Mouse (Mus musculus): ENCODE results near the gene Adgra1. TPM values are rescaled to one million over a fixed set of nuclear protein-coding genes. Genes with fewer than 3 reads are reported as not detected.

The Adgra1 gene
- polyA plus RNA-seq, 1 experiment: not detected

DNA sequence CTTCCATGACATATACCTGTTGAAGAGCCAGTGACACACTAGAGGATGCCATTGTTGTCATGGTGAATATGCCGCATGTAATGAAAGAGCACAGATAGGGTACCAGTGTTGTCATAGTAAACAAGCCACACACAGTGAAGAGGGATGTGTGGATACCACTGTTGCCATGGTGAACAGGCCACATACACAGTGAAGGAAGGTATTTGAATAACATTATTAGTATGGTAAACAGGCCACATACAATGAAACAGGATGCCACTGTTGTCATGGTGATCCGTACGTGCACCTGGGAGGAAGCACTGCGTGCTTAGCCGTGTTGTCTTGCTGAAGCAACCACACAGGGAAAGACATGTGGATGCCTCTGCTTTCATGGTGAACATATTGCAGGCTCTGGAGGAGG, 37.0 kb downstream of the Adgra1 start:
- Histone ChIP-seq H3K27ac (ENCODE audit: insufficient read depth, low read length) (no peak overlapping the region), H3K9ac (ENCODE audit: low read depth, poor library complexity, severe bottlenecking) (no peak overlapping the region), H3K27me3 (ENCODE audit: control insufficient read depth, insufficient read depth, low read length, poor library complexity, severe bottlenecking) (no peaks in the 10 kb centered on the region), H3K4me3 (ENCODE audit: low read depth, low read length) (no peak overlapping the region), H3K9me3 (replicated peaks; ENCODE audit: control insufficient read depth, insufficient read depth, low read length, poor library complexity, severe bottlenecking) (no peaks in the 10 kb centered on the region), H3K36me3 (ENCODE audit: control insufficient read depth, insufficient read depth, low read length, poor library complexity, severe bottlenecking) (no peaks in the 10 kb centered on the region), H3K4me1 (ENCODE audit: control insufficient read depth, insufficient read depth, low read length) (no peaks in the 10 kb centered on the region)
- TF ChIP-seq CTCF (IDR thresholded peaks at IDR 0.05; ENCODE audit: low read depth, low read length): no peak
- TF ChIP-seq POLR2A (IDR thresholded peaks at IDR 0.05; ENCODE audit: insufficient read depth, low read length): no peak
- TF ChIP-seq EP300 (IDR thresholded peaks at IDR 0.05; ENCODE audit: insufficient read depth, low read depth, low read length): no peak

DNA sequence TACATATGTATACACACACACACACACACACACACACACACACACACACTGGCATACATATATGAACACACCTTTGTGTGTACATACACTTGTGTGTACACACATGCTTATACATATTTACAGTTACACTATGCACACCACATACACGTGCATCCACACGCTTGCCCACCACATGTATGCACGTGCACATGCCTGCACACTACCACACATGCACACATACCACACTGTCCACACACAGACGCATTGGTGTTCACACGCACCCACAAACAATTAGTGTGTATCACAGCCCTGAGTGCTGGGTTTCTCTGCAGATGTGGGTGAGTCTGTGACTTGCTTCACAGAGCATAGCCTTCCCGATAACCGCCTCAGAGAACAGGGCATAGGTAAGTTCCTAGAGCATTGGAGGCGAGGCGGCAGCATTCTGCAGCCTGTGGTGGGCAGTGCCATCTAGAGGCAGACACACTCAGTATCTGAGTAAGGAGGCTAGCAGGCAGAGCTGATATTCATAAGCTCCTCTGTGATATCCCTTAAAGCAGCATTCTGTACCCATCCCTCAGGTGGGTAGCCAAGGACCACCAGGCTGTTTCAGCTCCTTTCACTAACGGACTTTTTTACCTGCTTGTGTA, 43.3 kb downstream of the Adgra1 start:
- TF ChIP-seq POLR2A (IDR thresholded peaks at IDR 0.05; ENCODE audit: insufficient read depth, low read length) (no peak), CTCF (IDR thresholded peaks at IDR 0.05; ENCODE audit: low read depth, low read length) (peak; percentile 68)
- Histone ChIP-seq H3K36me3 (ENCODE audit: control insufficient read depth, insufficient read depth, low read length, poor library complexity, severe bottlenecking) (no peaks in the 10 kb centered on the region), H3K9me3 (replicated peaks; ENCODE audit: control insufficient read depth, insufficient read depth, low read length, poor library complexity, severe bottlenecking) (no peaks in the 10 kb centered on the region), H3K27ac (ENCODE audit: insufficient read depth, low read length) (no peak overlapping the region), H3K9ac (ENCODE audit: low read depth, poor library complexity, severe bottlenecking) (no peak overlapping the region), H3K4me3 (ENCODE audit: low read depth, low read length) (no peak overlapping the region), H3K4me1 (ENCODE audit: control insufficient read depth, insufficient read depth, low read length) (no peaks in the 10 kb centered on the region), H3K27me3 (ENCODE audit: control insufficient read depth, insufficient read depth, low read length, poor library complexity, severe bottlenecking) (no peaks in the 10 kb centered on the region)

DNA sequence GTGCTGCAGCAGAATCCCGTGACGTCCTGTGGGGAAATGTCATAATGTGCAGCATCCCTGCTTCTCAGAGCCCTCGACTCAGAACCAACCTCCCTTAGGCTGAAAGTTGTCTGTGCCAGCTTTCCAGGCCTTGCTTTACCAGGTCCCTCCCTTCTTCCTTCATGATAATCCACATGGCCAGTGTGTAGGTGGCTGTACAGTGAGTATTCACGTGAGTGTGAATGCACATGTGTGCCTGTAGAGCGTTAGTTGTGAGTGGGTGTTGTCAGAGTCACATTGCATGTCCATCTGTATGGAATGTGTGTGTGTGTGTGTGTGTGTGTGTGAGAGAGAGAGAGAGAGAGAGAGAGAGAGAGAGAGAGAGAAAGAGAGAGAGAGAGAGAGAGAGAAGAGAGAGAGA, 44.1 kb downstream of the Adgra1 start:
- TF ChIP-seq EP300 (IDR thresholded peaks at IDR 0.05; ENCODE audit: insufficient read depth, low read depth, low read length) (no peak), CTCF (IDR thresholded peaks at IDR 0.05; ENCODE audit: low read depth, low read length) (no peak), POLR2A (IDR thresholded peaks at IDR 0.05; ENCODE audit: insufficient read depth, low read length) (no peak)
- Histone ChIP-seq H3K27ac (ENCODE audit: insufficient read depth, low read length) (no peak overlapping the region), H3K4me1 (ENCODE audit: control insufficient read depth, insufficient read depth, low read length) (no peaks in the 10 kb centered on the region)

DNA sequence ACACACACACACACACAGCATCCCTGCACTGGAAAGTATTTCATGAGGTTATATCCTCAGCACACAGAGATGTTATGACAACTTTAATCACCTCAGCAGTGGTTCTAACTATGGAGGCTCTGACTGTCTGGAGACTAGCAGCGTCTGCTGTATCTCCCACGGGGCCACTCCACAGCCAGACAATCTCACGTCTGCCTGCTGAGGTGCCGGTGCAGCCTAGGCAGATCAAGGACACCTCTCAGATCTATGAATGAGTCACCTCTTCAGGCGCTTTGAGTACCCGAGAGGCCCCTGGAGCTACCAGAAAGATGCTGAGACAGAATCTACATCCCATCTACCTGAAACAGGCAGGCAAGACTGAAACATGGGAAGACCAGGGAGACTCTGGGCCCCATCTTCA, 44.6 kb downstream of the Adgra1 start:
- Histone ChIP-seq H3K9ac (ENCODE audit: low read depth, poor library complexity, severe bottlenecking) (no peak overlapping the region), H3K27ac (ENCODE audit: insufficient read depth, low read length) (no peak overlapping the region), H3K36me3 (ENCODE audit: control insufficient read depth, insufficient read depth, low read length, poor library complexity, severe bottlenecking) (no peaks in the 10 kb centered on the region), H3K27me3 (ENCODE audit: control insufficient read depth, insufficient read depth, low read length, poor library complexity, severe bottlenecking) (no peaks in the 10 kb centered on the region), H3K4me3 (ENCODE audit: low read depth, low read length) (no peak overlapping the region), H3K4me1 (ENCODE audit: control insufficient read depth, insufficient read depth, low read length) (no peaks in the 10 kb centered on the region), H3K9me3 (replicated peaks; ENCODE audit: control insufficient read depth, insufficient read depth, low read length, poor library complexity, severe bottlenecking) (no peaks in the 10 kb centered on the region)
- no peak for TF ChIP-seq EP300 (IDR thresholded peaks at IDR 0.05; ENCODE audit: insufficient read depth, low read depth, low read length)
- no peak for TF ChIP-seq POLR2A (IDR thresholded peaks at IDR 0.05; ENCODE audit: insufficient read depth, low read length)
- no peak for TF ChIP-seq CTCF (IDR thresholded peaks at IDR 0.05; ENCODE audit: low read depth, low read length)

More for the DNA sequence above, 44.1 kb downstream of the Adgra1 start:
- Histone ChIP-seq H3K27me3 (ENCODE audit: control insufficient read depth, insufficient read depth, low read length, poor library complexity, severe bottlenecking) (no peaks in the 10 kb centered on the region), H3K36me3 (ENCODE audit: control insufficient read depth, insufficient read depth, low read length, poor library complexity, severe bottlenecking) (no peaks in the 10 kb centered on the region), H3K4me3 (ENCODE audit: low read depth, low read length) (no peak overlapping the region), H3K9me3 (replicated peaks; ENCODE audit: control insufficient read depth, insufficient read depth, low read length, poor library complexity, severe bottlenecking) (no peaks in the 10 kb centered on the region), H3K9ac (ENCODE audit: low read depth, poor library complexity, severe bottlenecking) (no peak overlapping the region)

DNA sequence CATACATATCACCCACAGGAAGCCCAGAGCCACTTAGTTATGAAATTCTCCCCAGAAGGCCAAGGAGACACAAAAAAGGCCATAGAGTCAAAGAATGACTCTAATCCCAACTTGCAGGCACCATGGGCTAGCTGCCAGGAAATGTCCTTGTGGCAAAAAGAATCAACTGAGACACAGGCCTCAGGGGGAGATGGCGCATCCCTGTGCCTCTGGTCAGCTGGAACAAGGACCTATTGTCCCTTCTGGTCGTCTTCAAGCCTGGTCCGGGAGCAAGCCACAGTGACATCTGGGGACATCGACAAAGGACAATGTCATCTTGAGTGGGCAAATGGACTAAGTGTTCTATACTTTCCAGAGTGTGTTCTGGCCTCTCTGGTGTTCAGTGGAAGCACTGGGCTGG, 49.6 kb downstream of the Adgra1 start:
- Histone ChIP-seq H3K4me3 (ENCODE audit: low read depth, low read length) (no peak overlapping the region), H3K9me3 (replicated peaks; ENCODE audit: control insufficient read depth, insufficient read depth, low read length, poor library complexity, severe bottlenecking) (no peaks in the 10 kb centered on the region), H3K27ac (ENCODE audit: insufficient read depth, low read length) (no peak overlapping the region), H3K36me3 (ENCODE audit: control insufficient read depth, insufficient read depth, low read length, poor library complexity, severe bottlenecking) (no peaks in the 10 kb centered on the region), H3K9ac (ENCODE audit: low read depth, poor library complexity, severe bottlenecking) (no peak overlapping the region), H3K27me3 (ENCODE audit: control insufficient read depth, insufficient read depth, low read length, poor library complexity, severe bottlenecking) (no peaks in the 10 kb centered on the region), H3K4me1 (ENCODE audit: control insufficient read depth, insufficient read depth, low read length) (no peaks in the 10 kb centered on the region)
- TF ChIP-seq EP300 (IDR thresholded peaks at IDR 0.05; ENCODE audit: insufficient read depth, low read depth, low read length): no peak
- TF ChIP-seq POLR2A (IDR thresholded peaks at IDR 0.05; ENCODE audit: insufficient read depth, low read length): no peak
- no peak for TF ChIP-seq CTCF (IDR thresholded peaks at IDR 0.05; ENCODE audit: low read depth, low read length)

DNA sequence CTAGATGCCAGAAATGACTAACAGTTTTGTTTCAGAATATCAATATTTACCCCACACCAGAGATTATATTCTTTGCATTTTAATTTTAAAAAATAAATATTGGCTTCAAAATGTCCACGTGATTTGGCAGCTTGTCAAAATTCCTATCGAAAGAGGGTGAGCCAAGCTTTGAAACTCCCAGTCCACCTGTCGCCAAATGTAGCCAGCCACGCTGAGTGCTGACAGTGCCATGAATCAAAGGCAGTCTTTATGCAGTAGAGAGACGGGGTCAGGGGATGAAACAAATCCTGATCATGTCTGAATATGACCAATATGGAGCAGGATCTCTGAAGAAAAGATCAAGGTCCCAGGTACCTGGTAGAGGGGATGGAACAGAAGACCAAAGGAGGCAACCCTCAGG, 57.8 kb downstream of the Adgra1 start:
- Histone ChIP-seq H3K27me3 (ENCODE audit: control insufficient read depth, insufficient read depth, low read length, poor library complexity, severe bottlenecking) (no peaks in the 10 kb centered on the region), H3K9me3 (replicated peaks; ENCODE audit: control insufficient read depth, insufficient read depth, low read length, poor library complexity, severe bottlenecking) (no peaks in the 10 kb centered on the region)
- no peak for TF ChIP-seq POLR2A (IDR thresholded peaks at IDR 0.05; ENCODE audit: insufficient read depth, low read length)
- TF ChIP-seq EP300 (IDR thresholded peaks at IDR 0.05; ENCODE audit: insufficient read depth, low read depth, low read length): no peak
- TF ChIP-seq CTCF (IDR thresholded peaks at IDR 0.05; ENCODE audit: low read depth, low read length): no peak

More for the DNA sequence above, 57.8 kb downstream of the Adgra1 start:
- Histone ChIP-seq H3K9ac (ENCODE audit: low read depth, poor library complexity, severe bottlenecking) (no peak overlapping the region), H3K4me1 (ENCODE audit: control insufficient read depth, insufficient read depth, low read length) (no peaks in the 10 kb centered on the region), H3K36me3 (ENCODE audit: control insufficient read depth, insufficient read depth, low read length, poor library complexity, severe bottlenecking) (no peaks in the 10 kb centered on the region), H3K4me3 (ENCODE audit: low read depth, low read length) (no peak overlapping the region), H3K27ac (ENCODE audit: insufficient read depth, low read length) (no peak overlapping the region)
